Mouse (Mus musculus): ENCODE measurements at regions not wholly inside any gene's neighbourhood (a gene's known extent, or its start where the extent isn't known, plus 50 kb on each side); places are given as distances from the start of the nearest gene placed in this dataset.
"Not testable (repeated sequence)": the region's sequence is repeated elsewhere in the genome, so short reads cannot be mapped to it uniquely, and the experiment has no call there.

GRCm38 (mm10) chr2:146724924-146725555 is 130.6 kb upstream of the Kiz start:
- no peak for DNase-seq

DNA sequence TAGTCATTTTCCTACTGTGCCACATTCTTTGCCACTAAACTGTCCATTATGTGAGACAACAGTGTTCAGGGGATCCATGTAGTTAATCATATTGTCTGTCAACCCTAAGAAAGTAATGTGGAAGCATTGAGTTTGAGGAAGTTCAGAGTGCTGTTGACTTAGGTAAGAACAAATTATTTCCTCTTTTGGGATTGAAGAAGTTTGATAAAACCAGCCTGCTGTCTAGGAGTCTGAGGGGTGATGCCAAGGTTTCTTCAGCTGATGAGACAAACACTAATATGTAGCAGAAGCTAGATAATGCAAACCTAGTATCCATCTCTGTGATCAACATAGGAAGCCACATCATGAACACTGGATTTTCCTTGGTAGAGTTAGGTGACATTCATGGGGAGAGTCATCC is 127.0 kb upstream of the Kiz start:
- DNase-seq, result no peak

DNA sequence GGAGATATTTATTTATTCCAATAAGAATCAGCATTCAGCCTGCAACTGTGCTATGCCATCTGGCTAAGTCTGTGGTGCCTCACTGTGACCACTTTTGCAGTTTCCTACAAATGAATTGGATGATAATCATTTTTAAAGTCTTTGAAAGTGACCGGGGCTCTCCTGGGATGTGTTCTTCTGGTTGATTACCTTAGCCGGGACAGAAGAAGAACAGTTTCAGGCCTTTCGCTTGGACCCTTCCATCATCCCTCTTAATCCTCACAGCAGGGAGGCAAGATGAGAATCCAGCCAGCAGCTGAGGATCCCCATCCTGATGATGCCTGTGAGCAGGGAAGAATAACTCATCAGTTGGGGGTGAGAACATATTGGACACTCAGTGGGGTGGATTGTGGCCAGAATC is 124.6 kb upstream of the Kiz start:
- DNase-seq, result no peak

GRCm38 (mm10) chr2:146732891-146733290 is 122.8 kb upstream of the Kiz start:
- not testable (repeated sequence) for DNase-seq

DNA sequence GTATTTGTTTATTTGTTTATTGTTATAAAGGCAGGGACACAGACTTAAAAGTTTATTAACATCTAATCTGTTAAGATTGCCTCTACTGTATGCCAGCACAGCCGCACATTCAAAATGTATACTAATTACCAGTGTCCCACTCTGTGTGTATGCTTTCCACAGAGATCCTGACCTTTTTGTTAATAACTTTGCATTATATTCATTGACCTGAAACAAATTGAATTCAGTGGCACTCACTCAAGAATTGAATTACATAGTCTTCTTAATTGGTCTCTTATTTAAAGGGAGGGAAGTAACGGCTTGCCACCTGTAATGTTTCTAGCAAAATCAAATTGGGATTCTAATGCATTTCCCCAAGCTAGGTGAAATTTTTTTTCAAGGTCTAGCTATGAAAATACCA is 111.3 kb upstream of the Kiz start:
- no peak for DNase-seq

DNA sequence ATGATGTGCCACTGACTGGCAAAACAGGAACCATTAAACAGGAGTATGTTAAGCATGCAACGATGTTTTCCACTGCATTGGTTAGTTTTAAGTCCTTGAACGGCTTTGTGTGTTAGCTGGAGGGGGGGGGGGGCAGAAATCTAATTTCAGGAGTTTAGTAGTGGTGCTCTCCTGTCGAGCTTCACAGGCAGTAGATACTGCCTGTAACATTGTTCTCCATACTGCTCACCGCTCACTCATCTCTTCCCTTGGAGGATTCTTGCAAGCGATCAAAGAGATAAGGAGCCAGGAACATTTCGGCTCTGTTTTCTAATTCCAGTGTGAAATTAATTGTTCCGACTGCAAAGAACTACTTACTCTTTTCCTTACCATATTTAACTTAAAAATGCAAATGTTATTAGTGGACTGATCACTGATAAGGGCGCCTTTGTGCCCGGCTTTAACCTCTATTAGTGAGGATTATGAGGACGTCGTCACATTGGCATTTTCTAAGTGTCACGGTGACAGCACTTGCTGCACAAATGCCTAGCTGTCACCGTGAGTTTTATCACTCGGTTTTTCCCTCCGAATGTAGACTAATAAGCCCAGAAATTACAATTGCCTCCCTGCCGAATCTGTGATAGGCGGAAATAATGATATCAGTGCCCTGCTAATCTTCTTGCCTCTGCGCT is 110.5 kb upstream of the Kiz start:
- DNase-seq, result no peak

DNA sequence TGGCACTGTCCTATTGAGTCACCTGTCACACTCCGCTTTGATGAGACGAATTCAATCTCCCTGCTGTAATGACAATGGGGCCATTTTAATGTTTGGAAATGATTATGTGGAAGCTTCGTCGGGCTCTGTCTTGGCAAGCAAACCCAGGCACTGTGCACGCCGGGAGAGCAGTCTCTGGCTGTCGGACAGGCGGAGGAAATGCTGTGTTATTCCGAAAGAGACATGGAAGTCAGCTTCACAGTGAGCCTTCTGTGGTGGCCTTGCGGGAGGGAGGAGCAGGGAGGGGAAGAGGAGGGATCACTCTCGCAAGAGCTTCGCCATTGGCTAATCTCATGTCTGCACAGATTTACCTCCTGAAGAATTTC is 110.0 kb upstream of the Kiz start:
- DNase-seq, result no peak

- no peak for DNase-seq
Measured at GRCm38 (mm10) chr2:146753988-146754387, 101.7 kb upstream of the Kiz start.

DNA sequence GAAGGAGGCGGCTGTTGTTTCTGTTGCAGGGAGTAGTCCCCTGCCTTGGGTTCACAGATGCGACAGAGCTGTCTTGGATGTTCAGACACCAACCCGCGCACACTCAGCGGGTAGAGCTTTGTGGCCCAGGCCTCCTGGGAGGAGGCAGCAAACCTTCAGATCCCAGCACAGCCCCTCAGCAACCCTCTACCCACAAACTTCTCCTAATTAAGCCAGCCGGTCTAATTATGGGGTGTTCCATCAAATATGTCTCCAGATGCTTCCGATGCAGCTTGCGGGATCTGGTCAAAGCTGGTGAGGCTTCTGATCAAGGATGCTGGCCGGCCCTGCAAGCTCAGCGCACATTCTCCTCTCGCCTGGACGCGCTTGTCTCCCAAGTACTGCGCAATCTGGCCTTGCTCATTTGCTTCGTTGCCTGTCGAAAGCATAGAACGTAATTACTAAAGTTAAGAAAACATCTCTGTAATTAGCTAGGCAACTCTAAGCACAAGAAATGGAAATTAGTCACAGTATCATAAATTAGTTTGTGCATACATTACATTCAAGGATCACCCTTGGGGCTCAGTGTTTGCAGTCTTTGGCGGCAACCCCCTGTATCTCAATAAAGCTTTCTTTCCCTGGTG is 92.0 kb upstream of the Kiz start:
- no peak for DNase-seq

GRCm38 (mm10) chr2:146764313-146765255 is 91.1 kb upstream of the Kiz start:
- DNase-seq, result no peak

- no peak for DNase-seq
Measured at GRCm38 (mm10) chr2:146774876-146775275, 80.8 kb upstream of the Kiz start.

GRCm38 (mm10) chr2:146787132-146787810 is 68.4 kb upstream of the Kiz start:
- DNase-seq, result no peak

GRCm38 (mm10) chr2:146787811-146788455 is 67.7 kb upstream of the Kiz start:
- no peak for DNase-seq

DNA sequence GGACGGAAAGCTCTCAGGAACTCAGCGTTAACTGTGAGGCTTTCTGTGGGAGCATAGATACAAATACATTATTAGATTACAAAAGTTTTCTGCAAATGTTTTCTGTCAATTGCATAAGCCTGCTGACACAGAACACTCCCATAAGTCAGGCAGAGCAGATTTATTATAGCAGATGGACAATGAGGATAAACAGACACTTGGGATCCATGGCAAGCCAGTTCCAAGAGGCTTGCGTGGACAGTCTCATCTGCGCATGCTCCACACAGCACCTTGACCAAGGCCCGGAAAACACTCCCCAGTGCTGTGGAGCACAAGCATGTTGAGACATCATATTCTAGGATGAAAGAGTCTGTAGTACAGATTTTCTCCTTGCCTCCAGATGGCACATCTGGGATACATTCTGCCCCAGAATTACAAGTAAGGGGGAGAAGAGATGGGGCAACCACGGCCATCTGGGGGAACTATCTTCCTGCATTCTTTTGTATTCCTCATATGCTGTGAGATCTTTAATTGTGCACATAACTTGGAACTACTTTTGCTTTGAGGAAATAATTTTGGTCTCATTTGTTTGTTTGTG is 62.7 kb upstream of the Kiz start:
- DNase-seq, result no peak

GRCm38 (mm10) chr2:146802973-146803372 is 52.7 kb upstream of the Kiz start:
- no peak for DNase-seq

All from thymus, postnatal 25 days (tissue).